Mouse (Mus musculus): ENCODE data around the gene Ercc2. TPM values are rescaled to one million over a fixed set of nuclear protein-coding genes. Genes with fewer than 3 reads are reported as not detected.

Ercc2 gene
- total RNA-seq, 2 experiments from 2014 or later: 36.4 to 36.5 TPM

GRCm38 (mm10) chr7:19400946-19401345 lies 19.1 kb downstream of the Ercc2 start:
- DNase-seq (ENCODE audit: low spot score in 2 of 2): no peak
- Histone ChIP-seq H3K27ac (no peak overlapping the region), H3K4me3 (no peak overlapping the region)
- peak; percentile 62 for TF ChIP-seq CTCF (conservative IDR thresholded peaks at IDR 0.05)

GRCm38 (mm10) chr7:19402535-19403112 lies 20.8 kb downstream of the Ercc2 start:
- no peak overlapping the region for H3K4me3 ChIP-seq
- DNase-seq (ENCODE audit: low spot score in 2 of 2): no peak
- H3K27ac ChIP-seq: no peak overlapping the region
- TF ChIP-seq CTCF (conservative IDR thresholded peaks at IDR 0.05): no peak

GRCm38 (mm10) chr7:19403731-19404296 lies 22.0 kb downstream of the Ercc2 start, which contains the start of gene Klc3:
Gene Klc3, minus strand, starts transcription at chr7:19404104.
- Histone ChIP-seq H3K27ac (no peak within 1 kb of the TSS), H3K4me3 (peak within 1 kb of the TSS; percentile 54)
- no peak for TF ChIP-seq CTCF (conservative IDR thresholded peaks at IDR 0.05)
- no peak for DNase-seq (ENCODE audit: low spot score in 2 of 2)

GRCm38 (mm10) chr7:19404476-19404875 lies 22.7 kb downstream of the Ercc2 start, which contains the start of gene Ckm:
Gene Ckm, plus strand, starts transcription at chr7:19404776.
- no peak for TF ChIP-seq CTCF (conservative IDR thresholded peaks at IDR 0.05)
- Histone ChIP-seq H3K27ac (no peak within 1 kb of the TSS), H3K4me3 (peak within 1 kb of the TSS; percentile 54)
- DNase-seq (ENCODE audit: low spot score in 2 of 2): no peak

GRCm38 (mm10) chr7:19405417-19405816 lies 23.6 kb downstream of the Ercc2 start:
- peak in 1 of 2 experiments; percentile 89 for DNase-seq (ENCODE audit: low spot score in 2 of 2)
- TF ChIP-seq CTCF (conservative IDR thresholded peaks at IDR 0.05): peak; percentile 99
- Histone ChIP-seq H3K27ac (no peak overlapping the region), H3K4me3 (no peak overlapping the region)

- DNase-seq (ENCODE audit: low spot score in 2 of 2): no peak
- no peak overlapping the region for H3K4me3 ChIP-seq
- H3K27ac ChIP-seq: no peak overlapping the region
- no peak for TF ChIP-seq CTCF (conservative IDR thresholded peaks at IDR 0.05)
Measured at GRCm38 (mm10) chr7:19409753-19410152, 27.9 kb downstream of the Ercc2 start.

GRCm38 (mm10) chr7:19410766-19411344 lies 29.0 kb downstream of the Ercc2 start:
- H3K27ac ChIP-seq: no peak overlapping the region
- no peak overlapping the region for H3K4me3 ChIP-seq
- TF ChIP-seq CTCF (conservative IDR thresholded peaks at IDR 0.05): no peak
- DNase-seq (ENCODE audit: low spot score in 2 of 2): no peak

- Histone ChIP-seq H3K4me3 (no peak overlapping the region), H3K27ac (no peak overlapping the region)
- TF ChIP-seq CTCF (conservative IDR thresholded peaks at IDR 0.05): no peak
- DNase-seq (ENCODE audit: low spot score in 2 of 2): no peak
Measured at GRCm38 (mm10) chr7:19411783-19412182, 30.0 kb downstream of the Ercc2 start.

- no peak for DNase-seq (ENCODE audit: low spot score in 2 of 2)
- no peak for TF ChIP-seq CTCF (conservative IDR thresholded peaks at IDR 0.05)
- no peak overlapping the region for H3K27ac ChIP-seq
- no peak overlapping the region for H3K4me3 ChIP-seq
Measured at GRCm38 (mm10) chr7:19413525-19413924, 31.7 kb downstream of the Ercc2 start.

- Histone ChIP-seq H3K4me3 (no peak overlapping the region), H3K27ac (no peak overlapping the region)
- DNase-seq (ENCODE audit: low spot score in 2 of 2): no peak
- no peak for TF ChIP-seq CTCF (conservative IDR thresholded peaks at IDR 0.05)
Measured at GRCm38 (mm10) chr7:19416590-19416989, 34.8 kb downstream of the Ercc2 start.

- no peak for TF ChIP-seq CTCF (conservative IDR thresholded peaks at IDR 0.05)
- no peak for DNase-seq (ENCODE audit: low spot score in 2 of 2)
- Histone ChIP-seq H3K27ac (no peak overlapping the region), H3K4me3 (no peak overlapping the region)
Measured at GRCm38 (mm10) chr7:19420121-19420520, 38.3 kb downstream of the Ercc2 start.

- no peak for TF ChIP-seq CTCF (conservative IDR thresholded peaks at IDR 0.05)
- peak; percentile 79 to 90 for DNase-seq (ENCODE audit: low spot score in 2 of 2)
- Histone ChIP-seq H3K4me3 (peak overlapping the region; percentile 65), H3K27ac (no peak overlapping the region)
Measured at GRCm38 (mm10) chr7:19420821-19421636, 39.2 kb downstream of the Ercc2 start.

GRCm38 (mm10) chr7:19423083-19423482 lies 41.3 kb downstream of the Ercc2 start:
- Histone ChIP-seq H3K4me3 (no peak overlapping the region), H3K27ac (no peak overlapping the region)
- DNase-seq (ENCODE audit: low spot score in 2 of 2): no peak
- no peak for TF ChIP-seq CTCF (conservative IDR thresholded peaks at IDR 0.05)
